Mouse (Mus musculus): ENCODE measurements around the gene Tango6. TPM values are rescaled to one million over a fixed set of nuclear protein-coding genes. Genes with fewer than 3 reads are reported as not detected.

Gene Tango6
- polyA plus RNA-seq (2012; rRNA removed): 4.3 and 4.5 TPM in 2 replicates

GRCm38 (mm10) chr8:106682971-106683668 is at the start of gene Tango6:
Gene Tango6, plus strand, starts transcription at chr8:106683068.

GRCm38 (mm10) chr8:106870051-106870450 is 187.2 kb downstream of the Tango6 start, which contains the start of gene Has3:
Gene Has3, plus strand, starts transcription at chr8:106870242.

GRCm38 (mm10) chr8:106893481-106894156 is 210.8 kb downstream of the Tango6 start, which contains the start of gene Utp4:
Gene Utp4, plus strand, starts transcription at chr8:106893636.

Other genes starting within 250 kb of the Tango6 start
- not detected in 2 replicates for gene 6030452D12Rik, start 182.5 kb upstream of the Tango6 start, polyA plus RNA-seq (2012; rRNA removed)
- 3.2 and 7.5 TPM in 2 replicates for gene Cdh3, start 172.2 kb upstream of the Tango6 start, polyA plus RNA-seq (2012; rRNA removed)
- gene Gm10073, start 109.6 kb upstream of the Tango6 start, polyA plus RNA-seq (2012; rRNA removed): 12.8 and 19.9 TPM in 2 replicates
- gene Cdh1, start 79.7 kb upstream of the Tango6 start, polyA plus RNA-seq (2012; rRNA removed): 2.4 and 7.2 TPM in 2 replicates
- gene Has3, start 187.2 kb downstream of the Tango6 start, polyA plus RNA-seq (2012; rRNA removed): 5.6 and 6.7 TPM in 2 replicates
- 36.3 and 38.3 TPM in 2 replicates for gene Utp4, start 210.6 kb downstream of the Tango6 start, polyA plus RNA-seq (2012; rRNA removed)

Measured in central nervous system, embryonic 14 days (tissue).